Mouse (Mus musculus): ENCODE data around the gene Adk.

- TF ChIP-seq POLR2A (IDR thresholded peaks at IDR 0.05; ENCODE audit: control insufficient read depth, low read depth, low read length) (no peak), CTCF (IDR thresholded peaks at IDR 0.05; ENCODE audit: control insufficient read depth, insufficient read depth, insufficient replicate concordance, low read depth, low read length) (no peak)
Measured at GRCm38 (mm10) chr14:21485961-21486520, 433.7 kb downstream of the Adk start.
